Mouse (Mus musculus) liver, embryonic 14 days (tissue): ENCODE results near the gene Vmn1r45. TPM values are rescaled to one million over a fixed set of nuclear protein-coding genes. Genes with fewer than 3 reads are reported as not detected.

Experiments used
- polyA plus RNA-seq: library from polyadenylated mRNA; depleted of rRNA; stranded (reverse); fragments of >200 nt; gene quantifications from 2 replicates; pipeline ENCODE4 v1.2.3, GENCODE M21; 2012; rRNA removed

Gene Vmn1r45
- not detected in 2 replicates for polyA plus RNA-seq

DNA sequence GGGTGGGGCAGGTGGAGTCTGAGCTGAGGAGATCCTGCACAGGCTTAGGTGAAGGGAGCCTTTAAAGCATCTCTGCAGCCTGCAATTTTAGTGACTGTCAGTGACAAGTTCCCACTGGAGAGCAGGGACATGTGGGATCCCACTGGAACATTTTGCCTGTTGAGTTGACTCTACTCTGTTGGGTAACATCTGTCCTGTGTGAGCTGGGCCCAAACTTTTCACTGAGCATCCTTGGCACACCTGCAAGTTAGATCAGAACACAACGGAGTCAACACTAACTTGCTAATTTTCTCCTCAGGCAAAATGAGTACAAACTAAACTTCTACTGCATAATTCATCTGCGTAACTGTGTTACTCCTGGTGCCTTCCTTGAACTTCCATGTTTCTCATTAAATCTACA is at the start of gene Vmn1r45:
Gene Vmn1r45 (minus strand): TSS at position 101 of the 400 bp plus-strand sequence.

DNA sequence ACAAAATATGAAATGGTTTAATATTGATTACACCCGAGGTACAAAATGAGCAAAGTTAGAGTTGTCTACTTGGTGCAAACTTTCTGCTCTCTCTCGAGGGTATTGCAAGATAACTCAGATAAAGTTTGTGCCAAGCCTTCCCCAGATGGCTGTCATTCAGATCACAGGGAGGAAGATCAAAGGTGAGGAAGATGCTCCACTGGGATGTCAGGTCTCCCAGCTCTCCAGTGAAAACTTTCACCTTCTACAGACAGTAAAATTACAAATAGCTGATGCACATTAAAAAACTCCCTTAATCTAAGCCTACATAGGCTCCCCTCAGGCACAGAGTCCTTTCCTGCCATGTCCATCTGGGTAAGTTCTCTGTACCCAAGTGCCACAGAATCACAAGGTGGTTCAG is 28.6 kb upstream of the Vmn1r45 start, which contains the start of gene Vmn1r46:
Gene Vmn1r46 (plus strand): TSS at position 301 of the 400 bp plus-strand sequence.

DNA sequence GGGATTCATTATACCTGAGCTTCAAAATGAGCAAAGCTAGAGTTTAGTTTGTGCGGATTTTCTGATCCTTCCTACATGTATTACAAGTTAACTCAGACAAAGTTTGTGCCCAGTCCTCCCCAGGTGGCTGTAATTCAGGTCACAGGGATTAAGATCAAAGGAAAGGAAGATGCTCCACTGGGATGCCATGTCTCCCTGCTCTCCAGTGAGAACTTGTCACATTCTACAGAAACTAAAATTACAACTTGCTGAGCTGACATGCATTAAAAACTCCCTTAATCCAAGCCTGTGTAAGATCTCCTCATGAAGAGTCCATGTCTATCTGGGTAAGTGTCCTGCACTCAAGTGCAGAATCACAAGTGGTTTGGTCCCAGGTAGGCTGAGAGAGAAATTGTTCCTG is 57.0 kb downstream of the Vmn1r45 start, which contains the start of gene Vmn1r44:
Gene Vmn1r44 (plus strand): TSS at position 301 of the 400 bp plus-strand sequence.

Other genes with a start within 250 kb of the Vmn1r45 start
- gene Vmn1r40, start 233.1 kb downstream of the Vmn1r45 start, polyA plus RNA-seq = not detected in 2 replicates
- not detected in 2 replicates for gene Vmn1r41, start 199.8 kb downstream of the Vmn1r45 start, polyA plus RNA-seq
- gene Vmn1r42, start 64.2 kb downstream of the Vmn1r45 start, polyA plus RNA-seq = not detected in 2 replicates
- gene Vmn1r43, start 64.2 kb downstream of the Vmn1r45 start, polyA plus RNA-seq = not detected in 2 replicates
- not detected in 2 replicates for gene Vmn1r44, start 56.9 kb downstream of the Vmn1r45 start, polyA plus RNA-seq
- gene Vmn1r46, start 28.7 kb upstream of the Vmn1r45 start, polyA plus RNA-seq = not detected in 2 replicates
- gene Vmn1r47, start 75.5 kb upstream of the Vmn1r45 start, polyA plus RNA-seq = not detected in 2 replicates
- gene Vmn1r48, start 96.2 kb upstream of the Vmn1r45 start, polyA plus RNA-seq = not detected in 2 replicates
- not detected in 2 replicates for gene Vmn1r49, start 137.9 kb upstream of the Vmn1r45 start, polyA plus RNA-seq
- not detected in 2 replicates for gene Vmn1r50, start 160.8 kb upstream of the Vmn1r45 start, polyA plus RNA-seq
- gene Vmn1r51, start 182.0 kb upstream of the Vmn1r45 start, polyA plus RNA-seq = not detected in 2 replicates
- not detected in 2 replicates for gene Vmn1r52, start 234.2 kb upstream of the Vmn1r45 start, polyA plus RNA-seq